Mouse (Mus musculus) left cerebral cortex, adult 2 months (tissue): Measurements from ENCODE around the gene Atrnl1. TPM values are rescaled to one million over a fixed set of nuclear protein-coding genes. Genes with fewer than 3 reads are reported as not detected.
"Not testable (repeated sequence)": the region's sequence is repeated elsewhere in the genome, so short reads cannot be mapped to it uniquely, and the experiment has no call there.

ENCODE experiments used
- DNase-seq, 2 experiments: peaks; one replicate each; pipeline ENCODE4 v3.0.0; 2021 to 2022; ENCODE audit warnings: low spot score in 2 of 2, mixed read lengths in 1 of 2; ENCODE audit errors: extremely low spot score in 1 of 2
- H3K27ac ChIP-seq: fragments of 200-600 bp; 2 replicates; pipeline ENCODE4 v1.8.1; 2022
- H3K4me3 ChIP-seq: fragments of 200-600 bp; 2 replicates; pipeline ENCODE4 v1.8.1; 2022
- CTCF ChIP-seq: fragments of 200-600 bp; IDR thresholded peaks from 2 replicates; pipeline ENCODE4 v1.8.1; 2022; ENCODE audit warnings: antibody characterized with exemption, mild to moderate bottlenecking, moderate library complexity
- intact Hi-C: fragments of 180-260 bp; cut with DNase I; formaldehyde crosslinking; loops from one replicate; pipeline ENCODE4 v1.15.1; 2025
- total RNA-seq, 2 experiments: library from RNA; stranded (reverse); gene quantifications; 2 replicates each; pipeline ENCODE4 v1.2.3; 2021

Atrnl1 gene
- total RNA-seq, 2 experiments from 2014 or later: 104 to 106 TPM

GRCm38 (mm10) chr19:58036166-58036565 is 425.3 kb downstream of the Atrnl1 start:
- no peak for DNase-seq
- Histone ChIP-seq H3K27ac (no peak overlapping the region), H3K4me3 (no peak overlapping the region)
- intact Hi-C loops: no loop called here
- TF ChIP-seq CTCF: no peak

GRCm38 (mm10) chr19:58043120-58043519 is 432.3 kb downstream of the Atrnl1 start:
- intact Hi-C loops: no loop called here
- no peak for TF ChIP-seq CTCF
- H3K27ac ChIP-seq: no peak overlapping the region

GRCm38 (mm10) chr19:58043550-58043949 is 432.7 kb downstream of the Atrnl1 start:
- intact Hi-C loops: no loop called here
- no peak for DNase-seq
- TF ChIP-seq CTCF: no peak
- Histone ChIP-seq H3K27ac (no peak overlapping the region), H3K4me3 (no peak overlapping the region)

More at GRCm38 (mm10) chr19:58043120-58043519, 432.3 kb downstream of the Atrnl1 start:
- H3K4me3 ChIP-seq: no peak overlapping the region
- DNase-seq: no peak

- no peak for TF ChIP-seq CTCF
- intact Hi-C loops: no loop called here
- no peak for DNase-seq
- Histone ChIP-seq H3K27ac (no peak overlapping the region), H3K4me3 (no peak overlapping the region)
Measured at GRCm38 (mm10) chr19:58044816-58045215, 434.0 kb downstream of the Atrnl1 start.

- Histone ChIP-seq H3K27ac (no peak overlapping the region), H3K4me3 (no peak overlapping the region)
- DNase-seq: no peak
- intact Hi-C loops: no loop called here
- no peak for TF ChIP-seq CTCF
Measured at GRCm38 (mm10) chr19:58046656-58047055, 435.8 kb downstream of the Atrnl1 start.

- DNase-seq, H3K4me3 ChIP-seq, intact Hi-C loops, H3K27ac ChIP-seq: not testable (repeated sequence)
Measured at GRCm38 (mm10) chr19:58050410-58050809, 439.6 kb downstream of the Atrnl1 start.

- Histone ChIP-seq H3K27ac (no peak overlapping the region), H3K4me3 (no peak overlapping the region)
- no peak for TF ChIP-seq CTCF
- no peak for DNase-seq
- intact Hi-C loops: no loop called here
Measured at GRCm38 (mm10) chr19:58050986-58051385, 440.2 kb downstream of the Atrnl1 start.

- no peak for TF ChIP-seq CTCF
- intact Hi-C loops: no loop called here
- no peak overlapping the region for H3K27ac ChIP-seq
- no peak overlapping the region for H3K4me3 ChIP-seq
- DNase-seq: no peak
Measured at GRCm38 (mm10) chr19:58051905-58052304, 441.1 kb downstream of the Atrnl1 start.

GRCm38 (mm10) chr19:58052444-58053135 is 441.8 kb downstream of the Atrnl1 start:
- no peak for TF ChIP-seq CTCF
- H3K4me3 ChIP-seq: no peak overlapping the region
- no peak for DNase-seq
- intact Hi-C loops: no loop called here
- no peak overlapping the region for H3K27ac ChIP-seq

GRCm38 (mm10) chr19:58059719-58060118 is 448.9 kb downstream of the Atrnl1 start:
- TF ChIP-seq CTCF: no peak
- no peak overlapping the region for H3K4me3 ChIP-seq
- no peak overlapping the region for H3K27ac ChIP-seq
- DNase-seq: no peak
- intact Hi-C loops: no loop called here

GRCm38 (mm10) chr19:58060199-58060853 is 449.5 kb downstream of the Atrnl1 start:
- no peak for DNase-seq
- intact Hi-C loops: no loop called here
- no peak for TF ChIP-seq CTCF
- Histone ChIP-seq H3K27ac (no peak overlapping the region), H3K4me3 (no peak overlapping the region)

- intact Hi-C loops: no loop called here
- no peak for DNase-seq
- Histone ChIP-seq H3K4me3 (no peak overlapping the region), H3K27ac (no peak overlapping the region)
- no peak for TF ChIP-seq CTCF
Measured at GRCm38 (mm10) chr19:58060854-58061358, 450.1 kb downstream of the Atrnl1 start.
